Mouse (Mus musculus): ENCODE results near the gene Pigv. TPM values are rescaled to one million over a fixed set of nuclear protein-coding genes. Genes with fewer than 3 reads are reported as not detected.
A peak's percentile ranks its signal among the peaks of the same experiment; 100 is the strongest.

Gene Pigv
- polyA plus RNA-seq, 1 experiment from 2014 or later = 17.8 TPM

- no peaks in the 10 kb centered on the region for H3K27me3 ChIP-seq (replicated peaks; ENCODE audit: insufficient read depth, low read length)
- WGBS = 54% methylated on average over 14 of the region's 14 CpGs
- peaks cover 6% of the 10 kb centered on the region; the same call in 1 of the 2 replicates for H3K4me1 ChIP-seq (ENCODE audit: insufficient read depth, low read depth, low read length)
- H3K27ac ChIP-seq (ENCODE audit: low read length) = peak overlapping the region; percentile 70
- TF ChIP-seq EP300 (IDR thresholded peaks at IDR 0.05) (no peak), CTCF (IDR thresholded peaks at IDR 0.05) (no peak)
- no peaks in the 10 kb centered on the region for H3K36me3 ChIP-seq (ENCODE audit: insufficient read depth, low read length)
- H3K9ac ChIP-seq (replicated peaks; ENCODE audit: low read depth) = no peak overlapping the region
- DNase-seq (ENCODE audit: low spot score) (peak; percentile 83), ATAC-seq (peak; percentile 53)
- no peaks in the 10 kb centered on the region for H3K9me3 ChIP-seq (ENCODE audit: low read length)
- H3K4me3 ChIP-seq (ENCODE audit: low read depth, low read length) = 0 out of 2 replicates have a peak overlapping the region, but pooled peaks have one; percentile 63
- H3K4me2 ChIP-seq (replicated peaks; ENCODE audit: low read depth, low read length) = peak overlapping the region; percentile 88
Measured at GRCm38 (mm10) chr4:133631071-133631768, 41.2 kb downstream of the Pigv start.

GRCm38 (mm10) chr4:133630326-133630920, 42.0 kb downstream of the Pigv start:
- WGBS = 69% methylated on average over 8 of the region's 8 CpGs
- peak overlapping the region; percentile 70 for H3K27ac ChIP-seq (ENCODE audit: low read length)
- H3K9me3 ChIP-seq (ENCODE audit: low read length) = no peaks in the 10 kb centered on the region
- no peak overlapping the region for H3K4me3 ChIP-seq (ENCODE audit: low read depth, low read length)
- peaks cover 6% of the 10 kb centered on the region; the same call in 1 of the 2 replicates for H3K4me1 ChIP-seq (ENCODE audit: insufficient read depth, low read depth, low read length)
- ATAC-seq = no peak
- H3K36me3 ChIP-seq (ENCODE audit: insufficient read depth, low read length) = no peaks in the 10 kb centered on the region
- TF ChIP-seq CTCF (IDR thresholded peaks at IDR 0.05) (no peak), EP300 (IDR thresholded peaks at IDR 0.05) (no peak)
- peak overlapping the region; percentile 88 for H3K4me2 ChIP-seq (replicated peaks; ENCODE audit: low read depth, low read length)
- no peak for DNase-seq (ENCODE audit: low spot score)
- no peaks in the 10 kb centered on the region for H3K27me3 ChIP-seq (replicated peaks; ENCODE audit: insufficient read depth, low read length)
- H3K9ac ChIP-seq (replicated peaks; ENCODE audit: low read depth) = no peak overlapping the region

DNA sequence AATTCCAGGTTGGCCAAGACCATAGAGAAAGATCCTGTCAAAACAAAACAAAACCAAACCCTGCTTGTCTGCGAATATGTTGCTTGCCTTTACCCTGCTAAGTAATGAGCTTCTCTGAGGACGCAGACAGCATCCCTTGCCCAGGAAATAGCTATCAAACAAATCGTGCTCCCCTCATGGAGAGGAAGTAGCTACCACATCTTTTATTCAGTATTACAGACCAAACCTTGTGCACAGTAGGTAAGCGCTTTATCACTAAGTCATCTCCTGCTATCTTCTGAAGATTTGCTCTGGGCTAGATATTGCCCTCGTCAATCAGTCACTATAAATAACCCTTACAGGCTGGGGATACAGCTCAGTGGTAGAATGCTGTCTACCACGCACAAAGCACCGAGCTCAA, 43.3 kb downstream of the Pigv start:
- Histone ChIP-seq H3K36me3 (ENCODE audit: insufficient read depth, low read length) (no peaks in the 10 kb centered on the region), H3K4me3 (ENCODE audit: low read depth, low read length) (no peak overlapping the region), H3K9ac (replicated peaks; ENCODE audit: low read depth) (no peak overlapping the region), H3K27ac (ENCODE audit: low read length) (no peak overlapping the region), H3K9me3 (ENCODE audit: low read length) (no peaks in the 10 kb centered on the region), H3K4me2 (replicated peaks; ENCODE audit: low read depth, low read length) (no peak overlapping the region), H3K27me3 (replicated peaks; ENCODE audit: insufficient read depth, low read length) (no peaks in the 10 kb centered on the region), H3K4me1 (ENCODE audit: insufficient read depth, low read depth, low read length) (peaks cover 6% of the 10 kb centered on the region; the same call in 1 of the 2 replicates)
- 66% methylated on average over 7 of the region's 7 CpGs for WGBS
- DNase-seq (ENCODE audit: low spot score) (no peak), ATAC-seq (no peak)
- TF ChIP-seq CTCF (IDR thresholded peaks at IDR 0.05) (no peak), EP300 (IDR thresholded peaks at IDR 0.05) (no peak)

DNA sequence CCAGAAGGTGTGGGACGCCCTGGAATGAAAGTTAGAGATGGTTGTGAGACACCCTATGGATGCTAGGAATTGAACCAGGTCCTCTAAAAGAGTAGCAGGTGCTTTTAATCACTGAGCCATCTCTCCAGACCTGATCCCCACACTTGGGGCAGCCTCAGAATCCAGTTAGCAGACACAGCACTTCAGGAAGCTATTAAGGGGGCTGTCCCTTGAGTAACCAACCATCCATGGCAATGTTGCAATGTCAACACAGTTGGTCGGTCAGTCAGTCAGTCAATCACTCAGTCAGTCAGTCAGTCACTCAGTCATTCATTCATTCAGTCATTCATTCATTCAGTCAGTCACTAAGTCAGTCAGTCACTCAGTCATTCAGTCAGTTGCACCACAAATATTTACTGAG, 43.9 kb downstream of the Pigv start:
- Histone ChIP-seq H3K36me3 (ENCODE audit: insufficient read depth, low read length) (no peaks in the 10 kb centered on the region), H3K9ac (replicated peaks; ENCODE audit: low read depth) (no peak overlapping the region), H3K27ac (ENCODE audit: low read length) (no peak overlapping the region), H3K4me2 (replicated peaks; ENCODE audit: low read depth, low read length) (no peak overlapping the region), H3K4me1 (ENCODE audit: insufficient read depth, low read depth, low read length) (peaks cover 6% of the 10 kb centered on the region; the same call in 1 of the 2 replicates), H3K4me3 (ENCODE audit: low read depth, low read length) (no peak overlapping the region), H3K9me3 (ENCODE audit: low read length) (no peaks in the 10 kb centered on the region), H3K27me3 (replicated peaks; ENCODE audit: insufficient read depth, low read length) (no peaks in the 10 kb centered on the region)
- WGBS = 73% methylated on average over 2 of the region's 2 CpGs
- DNase-seq (ENCODE audit: low spot score) (no peak), ATAC-seq (no peak)
- no peak for TF ChIP-seq CTCF (IDR thresholded peaks at IDR 0.05)
- TF ChIP-seq EP300 (IDR thresholded peaks at IDR 0.05) = no peak

DNA sequence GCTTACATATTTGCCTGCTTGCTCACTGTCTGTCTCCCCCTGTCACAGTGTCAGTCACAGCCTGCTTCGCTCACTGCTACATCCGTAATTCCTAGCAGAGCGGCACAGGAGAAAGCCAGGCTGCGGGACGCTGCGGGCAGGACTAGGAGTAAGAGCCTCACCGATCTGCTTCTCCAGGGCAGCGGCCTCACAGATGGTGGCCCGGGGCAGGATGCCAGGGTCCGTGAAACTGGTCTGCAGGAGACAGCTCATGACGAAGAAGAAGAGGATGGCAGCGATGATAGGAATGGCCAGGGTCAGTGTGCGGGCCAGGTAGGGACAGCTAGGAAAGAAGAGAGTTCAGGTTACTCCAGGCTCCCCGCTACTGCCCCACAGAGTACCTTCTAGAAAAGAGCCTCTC, 45.4 kb downstream of the Pigv start:
- 84% methylated on average over 14 of the region's 14 CpGs for WGBS

GRCm38 (mm10) chr4:133626621-133627020, 45.8 kb downstream of the Pigv start:
- TF ChIP-seq CTCF (IDR thresholded peaks at IDR 0.05) (no peak), EP300 (IDR thresholded peaks at IDR 0.05) (no peak)
- 84% methylated on average over 9 of the region's 9 CpGs for WGBS
- Histone ChIP-seq H3K4me3 (ENCODE audit: low read depth, low read length) (no peak overlapping the region), H3K27me3 (replicated peaks; ENCODE audit: insufficient read depth, low read length) (no peaks in the 10 kb centered on the region), H3K9ac (replicated peaks; ENCODE audit: low read depth) (no peak overlapping the region), H3K9me3 (ENCODE audit: low read length) (no peaks in the 10 kb centered on the region), H3K36me3 (ENCODE audit: insufficient read depth, low read length) (no peaks in the 10 kb centered on the region), H3K4me2 (replicated peaks; ENCODE audit: low read depth, low read length) (no peak overlapping the region), H3K4me1 (ENCODE audit: insufficient read depth, low read depth, low read length) (peaks cover 6% of the 10 kb centered on the region; the same call in 1 of the 2 replicates), H3K27ac (ENCODE audit: low read length) (peak overlapping the region; percentile 87)
- ATAC-seq (no peak), DNase-seq (ENCODE audit: low spot score) (no peak)

More for the DNA sequence above, 45.4 kb downstream of the Pigv start:
- no peak for TF ChIP-seq EP300 (IDR thresholded peaks at IDR 0.05)
- no peak for TF ChIP-seq CTCF (IDR thresholded peaks at IDR 0.05)
- Histone ChIP-seq H3K4me3 (ENCODE audit: low read depth, low read length) (no peak overlapping the region), H3K4me1 (ENCODE audit: insufficient read depth, low read depth, low read length) (peaks cover 6% of the 10 kb centered on the region; the same call in 1 of the 2 replicates), H3K27ac (ENCODE audit: low read length) (peak overlapping the region; percentile 87), H3K9ac (replicated peaks; ENCODE audit: low read depth) (no peak overlapping the region), H3K4me2 (replicated peaks; ENCODE audit: low read depth, low read length) (no peak overlapping the region), H3K9me3 (ENCODE audit: low read length) (no peaks in the 10 kb centered on the region), H3K36me3 (ENCODE audit: insufficient read depth, low read length) (no peaks in the 10 kb centered on the region), H3K27me3 (replicated peaks; ENCODE audit: insufficient read depth, low read length) (no peaks in the 10 kb centered on the region)
- ATAC-seq (no peak), DNase-seq (ENCODE audit: low spot score) (no peak)
